Mouse (Mus musculus) kidney, postnatal 0 days (tissue): Measurements from ENCODE around the gene Spaca3. TPM values are rescaled to one million over a fixed set of nuclear protein-coding genes. Genes with fewer than 3 reads are reported as not detected.

ENCODE experiments used
- ATAC-seq: fragments of 200-750 bp; cut with Nextera tagmentation; replicated peaks from 2 replicates; pipeline ENCODE4 v1.8.0; 2017; ENCODE audit warnings: low read depth, moderate number of reproducible peaks, moderate TSS enrichment, moderate library complexity; ENCODE audit not compliant: low FRiP score
- DNase-seq: peaks from one replicate; pipeline ENCODE4 v3.0.0-alpha.2; 2016; ENCODE audit warnings: low spot score
- H3K27ac ChIP-seq: fragments of 300-500 bp; sonication (generic); 2 replicates; pipeline ENCODE4 v1.5.1; 2014; ENCODE audit warnings: mild to moderate bottlenecking
- H3K27me3 ChIP-seq: fragments of 300-500 bp; sonication (generic); 2 replicates; pipeline ENCODE4 v1.6.1; 2014; ENCODE audit warnings: low read length, mixed read lengths; ENCODE audit not compliant: insufficient read depth
- H3K36me3 ChIP-seq: fragments of 300-500 bp; sonication (generic); 2 replicates; pipeline ENCODE4 v1.6.1; 2014; ENCODE audit warnings: low read length, mixed read lengths; ENCODE audit not compliant: insufficient read depth
- H3K4me1 ChIP-seq: fragments of 300-500 bp; sonication (generic); replicated peaks from 2 replicates; pipeline ENCODE4 v1.6.1; 2014; ENCODE audit warnings: antibody characterized with exemption, low read length, mixed read lengths; ENCODE audit not compliant: insufficient read depth
- H3K4me2 ChIP-seq: fragments of 300-500 bp; sonication (generic); 2 replicates; pipeline ENCODE4 v1.6.1; 2014; ENCODE audit warnings: mild to moderate bottlenecking, low read length, moderate library complexity, mixed read lengths
- H3K4me3 ChIP-seq: fragments of 300-500 bp; sonication (generic); replicated peaks from 2 replicates; pipeline ENCODE4 v1.5.1; 2014; ENCODE audit warnings: low read depth, low read length
- H3K9ac ChIP-seq: fragments of 300-500 bp; sonication (generic); 2 replicates; pipeline ENCODE4 v1.6.1; 2014; ENCODE audit warnings: low read depth, low read length
- H3K9me3 ChIP-seq: fragments of 300-500 bp; sonication (generic); replicated peaks from 2 replicates; pipeline ENCODE4 v1.6.1; 2016; ENCODE audit warnings: low read length, inconsistent platforms, mixed read lengths
- CTCF ChIP-seq: IDR thresholded peaks from 2 replicates; pipeline ENCODE4 v1.5.1; 2016; ENCODE audit warnings: antibody characterized with exemption, low read depth, mild to moderate bottlenecking, moderate library complexity
- WGBS: fragments of 180-500 bp; shearing (Covaris S2); extraction: QIAGEN DNeasy Blood & Tissue Kit; methylation state at CpG from one replicate; pipeline ENCODE4 v1.1.7; 2014; 5-methylcytosine and 5-hydroxymethylcytosine counted together
- polyA plus RNA-seq: library from polyadenylated mRNA; unstranded; fragments of >200 nt; fragmentation: Nextera tagmentation; extraction: Ambion mirVana; gene quantifications from 2 replicates; pipeline ENCODE4 v1.2.1, GENCODE M21; 2015

Spaca3 gene
- polyA plus RNA-seq, 1 experiment from 2014 or later: not detected

DNA sequence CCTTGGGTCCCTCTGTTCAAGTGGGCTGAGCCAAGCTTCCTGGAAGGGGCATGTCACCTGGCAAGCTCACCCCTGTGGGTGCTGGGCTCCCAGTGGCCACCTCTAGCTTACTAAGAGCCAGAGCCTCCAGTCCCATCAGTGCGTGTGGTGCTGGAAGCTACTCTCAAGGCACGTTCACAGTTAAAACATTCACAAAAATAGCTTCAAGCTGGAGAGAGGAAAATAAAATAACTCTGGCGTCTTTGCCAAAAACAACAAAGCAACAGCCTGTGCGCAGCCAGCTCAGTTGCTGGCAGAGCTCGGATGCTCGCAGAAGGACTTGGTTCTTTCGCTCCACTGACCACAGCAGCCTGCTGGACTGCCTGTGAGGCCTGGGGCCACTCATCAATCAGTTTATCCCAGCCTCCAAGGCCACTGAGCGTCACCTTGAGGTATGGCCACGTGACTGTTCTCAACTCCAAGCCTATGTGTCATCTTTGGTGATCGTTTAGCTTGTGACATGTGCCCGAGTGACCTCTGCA is 19.0 kb downstream of the Spaca3 start:
- Histone ChIP-seq H3K4me3 (no peak overlapping the region), H3K27me3 (no peaks in the 10 kb centered on the region), H3K27ac (peak overlapping the region; percentile 72), H3K9me3 (no peaks in the 10 kb centered on the region), H3K4me2 (no peak overlapping the region), H3K9ac (no peak overlapping the region), H3K36me3 (no peaks in the 10 kb centered on the region), H3K4me1 (peaks cover 8% of the 10 kb centered on the region)
- 11% methylated on average over 11 of the region's 11 CpGs for WGBS
- peak; percentile 92 for DNase-seq
- no peak for TF ChIP-seq CTCF
- ATAC-seq: peak; percentile 85

DNA sequence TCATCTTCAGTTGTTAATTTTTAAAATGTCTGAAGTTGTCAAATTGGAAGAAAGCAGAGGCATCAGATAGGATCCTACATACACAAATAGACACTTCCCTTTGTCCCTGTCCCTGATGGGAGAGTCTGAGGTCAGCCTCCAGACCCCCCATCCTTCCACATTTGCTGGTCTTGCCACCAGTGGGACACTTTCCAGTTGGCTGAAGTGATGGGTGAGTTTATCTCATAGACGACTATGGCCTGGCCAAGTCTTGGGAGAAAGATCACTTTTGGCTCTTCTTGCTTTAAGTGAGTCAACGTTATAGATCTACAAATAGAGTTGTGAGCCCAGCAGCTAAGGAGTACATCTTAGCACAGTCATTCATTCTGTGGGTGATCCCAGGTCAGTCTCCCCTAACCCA is 19.9 kb downstream of the Spaca3 start:
- no peak for TF ChIP-seq CTCF
- H3K4me2 ChIP-seq: no peak overlapping the region
- ATAC-seq (no peak), DNase-seq (no peak)
- no peak overlapping the region for H3K4me3 ChIP-seq
- peaks cover 8% of the 10 kb centered on the region for H3K4me1 ChIP-seq
- H3K9me3 ChIP-seq: no peaks in the 10 kb centered on the region
- H3K9ac ChIP-seq: no peak overlapping the region
- H3K27ac ChIP-seq: no peak overlapping the region
- H3K36me3 ChIP-seq: no peaks in the 10 kb centered on the region
- no peaks in the 10 kb centered on the region for H3K27me3 ChIP-seq
- 77% methylated on average over 2 of the region's 2 CpGs for WGBS

DNA sequence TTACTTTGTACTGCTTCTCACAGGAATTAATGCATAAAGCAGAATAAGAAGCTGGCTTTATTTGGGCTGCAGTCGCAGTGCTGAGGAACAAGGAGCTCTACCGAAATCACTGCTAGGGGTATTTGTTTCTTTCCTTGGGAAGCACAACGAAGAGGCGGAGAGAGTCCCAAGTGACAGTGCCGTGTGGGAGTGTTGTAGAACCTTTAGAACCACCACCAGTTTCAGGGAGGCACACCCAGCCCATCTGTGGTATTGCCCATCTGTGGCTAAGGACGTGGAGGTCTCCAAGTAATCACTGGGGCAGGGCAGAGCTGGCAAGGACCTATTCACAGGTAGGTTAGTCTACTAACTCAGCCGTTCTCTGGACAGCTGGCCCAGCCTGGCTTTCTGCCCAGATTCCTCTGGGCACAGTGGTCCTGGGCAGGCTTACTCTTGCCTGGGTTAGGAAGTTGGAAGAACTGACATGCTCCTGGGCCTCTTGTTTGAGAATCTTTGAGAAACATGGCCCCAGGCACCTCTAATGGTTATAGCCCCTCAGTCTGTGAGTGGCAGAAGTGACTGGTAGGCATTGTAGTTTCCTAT is 24.2 kb downstream of the Spaca3 start:
- Histone ChIP-seq H3K27me3 (no peaks in the 10 kb centered on the region), H3K9ac (no peak overlapping the region), H3K4me1 (no peaks in the 10 kb centered on the region; the same call in 1 of the 2 replicates), H3K4me3 (no peak overlapping the region), H3K9me3 (no peaks in the 10 kb centered on the region), H3K4me2 (no peak overlapping the region), H3K36me3 (no peaks in the 10 kb centered on the region), H3K27ac (no peak overlapping the region)
- ATAC-seq (no peak), DNase-seq (no peak)
- TF ChIP-seq CTCF: no peak
- WGBS: 77% methylated on average over 7 of the region's 7 CpGs

DNA sequence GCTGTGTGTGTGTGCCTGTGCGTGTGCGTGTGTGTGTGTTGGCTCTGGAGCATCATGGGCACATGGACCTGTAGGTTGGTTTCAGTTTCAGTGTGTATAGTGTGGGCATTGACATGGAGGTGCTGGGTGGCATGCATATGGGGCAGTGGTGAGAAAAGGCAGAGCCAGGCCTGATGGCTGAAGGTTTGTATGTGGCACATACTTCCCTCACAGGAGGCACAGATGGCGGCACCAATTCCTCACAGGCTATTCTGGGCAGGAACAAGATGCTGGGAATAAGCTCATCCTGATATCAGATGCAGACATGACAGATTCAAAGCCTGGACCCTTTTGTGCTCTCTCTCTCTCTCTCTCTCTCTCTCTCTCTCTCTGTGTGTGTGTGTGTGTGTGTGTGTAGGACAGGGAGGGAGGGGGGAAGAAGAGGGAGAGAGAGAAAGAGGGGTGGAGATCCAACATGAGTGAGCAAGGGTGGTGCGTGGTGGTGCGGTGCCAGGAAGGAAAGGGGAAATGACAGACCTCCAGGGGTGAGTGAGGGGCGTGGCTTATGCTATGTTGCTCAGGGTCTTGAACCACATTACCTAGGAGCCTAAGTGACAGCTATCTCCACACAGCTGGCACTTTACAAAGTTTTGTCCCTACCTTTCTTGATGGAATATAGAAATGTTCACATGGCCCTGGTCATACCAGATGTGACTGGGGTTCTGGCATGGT is 26.5 kb downstream of the Spaca3 start:
- DNase-seq (no peak), ATAC-seq (no peak)
- Histone ChIP-seq H3K27me3 (no peaks in the 10 kb centered on the region), H3K9me3 (no peaks in the 10 kb centered on the region), H3K27ac (no peak overlapping the region), H3K4me3 (no peak overlapping the region), H3K4me1 (no peaks in the 10 kb centered on the region), H3K9ac (no peak overlapping the region), H3K36me3 (no peaks in the 10 kb centered on the region), H3K4me2 (no peak overlapping the region)
- WGBS: 87% methylated on average over 6 of the region's 6 CpGs
- no peak for TF ChIP-seq CTCF

DNA sequence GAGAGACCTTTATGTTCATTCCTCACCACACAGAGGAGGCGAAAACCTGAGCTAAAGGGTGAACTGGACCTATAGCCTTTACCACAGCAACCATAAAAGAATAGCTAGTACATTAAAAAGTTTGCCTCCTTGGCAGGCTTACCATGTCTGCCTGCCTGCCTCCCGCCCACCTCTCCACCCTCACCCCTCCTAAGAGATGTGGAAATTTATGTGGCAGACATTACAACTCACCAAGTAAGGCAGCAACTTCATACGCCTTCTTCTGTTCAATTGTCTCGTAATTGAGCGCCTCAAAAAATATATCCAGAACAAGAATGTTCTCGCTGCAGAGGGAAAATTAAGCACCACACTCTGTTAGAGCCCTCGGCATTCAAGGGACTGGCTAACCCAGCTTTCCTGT is 28.2 kb downstream of the Spaca3 start:
- no peak for ATAC-seq
- Histone ChIP-seq H3K27ac (no peak overlapping the region), H3K27me3 (no peaks in the 10 kb centered on the region), H3K4me3 (no peak overlapping the region), H3K9ac (no peak overlapping the region), H3K9me3 (no peaks in the 10 kb centered on the region), H3K4me1 (no peaks in the 10 kb centered on the region), H3K4me2 (no peak overlapping the region), H3K36me3 (no peaks in the 10 kb centered on the region)
- no peak for TF ChIP-seq CTCF
- 80% methylated on average over 7 of the region's 7 CpGs for WGBS
- DNase-seq: no peak

DNA sequence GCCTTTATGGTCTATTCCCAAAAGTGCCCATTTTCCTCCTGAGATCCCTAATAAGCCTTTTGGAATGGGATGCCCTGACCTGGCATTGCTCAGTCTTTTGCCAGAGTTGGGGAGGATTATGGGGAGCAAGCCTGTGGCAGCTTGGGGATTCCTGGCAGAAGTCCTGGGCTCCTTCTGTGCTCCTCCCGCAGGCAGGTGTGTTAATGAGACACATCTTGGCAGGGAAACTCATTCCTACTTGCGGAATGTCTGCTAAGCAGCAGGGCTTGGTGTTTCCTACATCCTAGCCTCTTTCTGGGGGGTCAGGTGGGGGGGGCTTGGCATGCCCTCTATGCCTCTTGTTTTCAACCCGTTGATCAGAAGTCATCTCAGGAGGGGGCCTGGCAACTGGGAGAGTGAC is 28.9 kb downstream of the Spaca3 start:
- Histone ChIP-seq H3K4me3 (no peak overlapping the region), H3K27me3 (no peaks in the 10 kb centered on the region), H3K36me3 (no peaks in the 10 kb centered on the region), H3K4me2 (no peak overlapping the region), H3K9me3 (no peaks in the 10 kb centered on the region), H3K27ac (no peak overlapping the region), H3K9ac (no peak overlapping the region), H3K4me1 (no peaks in the 10 kb centered on the region)
- no peak for DNase-seq
- WGBS: 71% methylated on average over 3 of the region's 3 CpGs
- no peak for TF ChIP-seq CTCF
- ATAC-seq: no peak
